Mouse (Mus musculus) left cerebral cortex, adult 2 months (tissue): Measurements from ENCODE around the gene Sorl1. TPM values are rescaled to one million over a fixed set of nuclear protein-coding genes. Genes with fewer than 3 reads are reported as not detected.

Experiments
- DNase-seq, 2 experiments: peaks; one replicate each; pipeline ENCODE4 v3.0.0; 2021 to 2022; ENCODE audit warnings: low spot score in 2 of 2, mixed read lengths in 1 of 2; ENCODE audit errors: extremely low spot score in 1 of 2
- H3K27ac ChIP-seq: fragments of 200-600 bp; 2 replicates; pipeline ENCODE4 v1.8.1; 2022
- H3K4me3 ChIP-seq: fragments of 200-600 bp; 2 replicates; pipeline ENCODE4 v1.8.1; 2022
- CTCF ChIP-seq: fragments of 200-600 bp; IDR thresholded peaks from 2 replicates; pipeline ENCODE4 v1.8.1; 2022; ENCODE audit warnings: antibody characterized with exemption, mild to moderate bottlenecking, moderate library complexity
- intact Hi-C: fragments of 180-260 bp; cut with DNase I; formaldehyde crosslinking; loops from one replicate; pipeline ENCODE4 v1.15.1; 2025
- long read RNA-seq, 2 experiments: library from polyadenylated mRNA; stranded (forward); transcript quantifications; one replicate each; pipeline ENCODE4 v2.0.0; 2021; ENCODE audit warnings: borderline mapping rate in 2 of 2
- total RNA-seq, 2 experiments: library from RNA; stranded (reverse); gene quantifications; 2 replicates each; pipeline ENCODE4 v1.2.3; 2021

Gene Sorl1
- total RNA-seq, result 100 to 1,000 TPM; 238 to 239 TPM
- long read RNA-seq, experiment 1, full-length matches to known transcripts, result 92 of 197 reads
- long read RNA-seq, experiment 1, partial matches to known transcripts, result 64 of 197 reads
- long read RNA-seq, experiment 1, other reads (novel, unspliced or antisense), result 41 of 197 reads
- long read RNA-seq, experiment 2, full-length matches to known transcripts, result 67 of 135 reads
- long read RNA-seq, experiment 2, partial matches to known transcripts, result 35 of 135 reads
- long read RNA-seq, experiment 2, other reads (novel, unspliced or antisense), result 33 of 135 reads

DNA sequence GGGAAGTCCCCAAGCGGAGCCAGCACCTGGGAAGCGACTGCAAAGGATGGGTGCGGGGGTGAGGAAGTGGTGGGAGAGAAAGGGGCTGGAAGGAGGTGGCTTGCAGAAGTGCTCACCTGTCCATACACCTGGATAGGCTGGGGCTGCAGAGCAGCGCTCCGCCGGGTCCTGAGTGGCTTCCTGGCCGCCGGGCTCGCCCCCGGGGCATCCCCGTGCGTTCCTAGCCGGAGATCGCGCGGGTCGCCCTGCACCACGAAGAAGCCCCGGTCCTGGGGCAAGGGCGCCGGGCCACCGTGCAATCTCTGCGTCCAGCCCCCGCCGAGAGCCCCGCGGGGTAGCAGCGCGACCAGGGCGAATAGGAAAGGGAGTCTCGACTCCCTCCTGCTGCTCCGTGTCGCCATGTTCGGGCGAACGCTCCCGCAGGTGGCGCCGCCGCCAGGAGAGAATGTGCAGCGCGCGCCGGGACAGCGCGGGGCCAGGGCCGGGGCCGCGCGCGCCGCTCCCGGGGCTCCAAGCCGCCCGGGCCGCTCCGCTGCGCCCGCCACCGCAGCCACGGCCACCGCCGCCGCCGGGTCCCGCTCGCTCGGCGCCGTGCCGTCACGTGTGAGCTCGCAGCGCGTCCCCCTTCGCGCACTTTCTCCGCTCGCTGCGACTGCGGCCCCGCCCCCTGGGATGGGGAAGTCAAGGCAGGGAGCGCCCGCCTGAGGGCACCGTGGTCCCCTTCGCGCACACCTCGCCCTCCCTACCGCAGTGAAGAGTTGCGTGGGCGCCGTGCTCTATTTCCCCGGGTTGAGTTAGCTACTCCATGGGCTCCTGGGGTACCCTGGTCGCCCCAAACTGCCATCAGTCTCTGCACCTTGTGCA lies at the start of gene Sorl1:
TSS of gene Sorl1 (minus strand) at position 585 of the 864 bp plus-strand sequence.
- DNase-seq, result peak; percentile 73 to 76
- Histone ChIP-seq H3K4me3 (peak within 1 kb of the TSS; percentile 76), H3K27ac (peak within 1 kb of the TSS; percentile 96)
- TF ChIP-seq CTCF, result peak; percentile 57
- intact Hi-C loops, result loop anchor here (2.0 to 5.0 kb wide), 5 partner anchors 39 to 117 kb away; no protein-coding TSS in a partner anchor

DNA sequence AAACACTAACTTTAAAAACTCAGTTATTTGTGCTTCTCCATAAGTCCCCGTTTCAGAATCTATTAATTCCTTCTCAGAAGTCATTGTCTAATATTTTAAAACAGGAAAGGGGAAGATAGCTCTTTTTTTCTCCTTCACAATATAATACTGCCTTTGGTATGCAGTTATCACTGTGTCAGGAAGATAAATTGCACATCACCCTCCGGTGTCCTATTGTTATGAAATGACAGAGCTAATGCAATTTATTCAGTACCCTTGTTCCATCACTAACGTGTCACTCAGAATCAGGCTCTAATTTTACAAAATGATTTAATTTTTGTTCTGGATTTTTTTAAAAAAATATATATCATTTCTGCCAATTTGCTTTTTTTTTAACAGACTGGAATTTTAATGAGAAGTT lies 49.7 kb upstream of the Sorl1 start:
- TF ChIP-seq CTCF, result no peak
- intact Hi-C loops, result no loop called here
- no peak overlapping the region for H3K27ac ChIP-seq
- DNase-seq, result no peak
- H3K4me3 ChIP-seq, result no peak overlapping the region

DNA sequence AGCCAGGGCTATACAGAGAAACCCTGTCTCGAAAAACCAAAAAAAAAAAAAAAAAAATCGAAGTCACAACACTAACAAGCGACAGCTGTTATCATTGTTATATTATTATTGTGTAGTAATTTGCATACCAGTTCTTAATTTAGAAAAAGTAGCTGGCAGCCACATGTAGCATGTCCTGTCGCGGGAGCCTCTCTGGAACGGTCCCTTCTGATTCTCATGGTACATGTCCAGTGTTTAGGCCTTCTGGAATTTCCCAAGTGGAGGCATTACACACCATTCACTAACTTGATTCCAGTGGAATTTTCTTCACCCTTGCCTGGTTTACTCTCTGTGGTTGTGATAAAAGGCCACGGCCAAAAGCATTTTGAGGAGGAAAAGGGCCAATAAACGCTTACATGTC lies 45.4 kb upstream of the Sorl1 start:
- H3K27ac ChIP-seq, result no peak overlapping the region
- no peak overlapping the region for H3K4me3 ChIP-seq
- intact Hi-C loops, result no loop called here
- no peak for DNase-seq
- no peak for TF ChIP-seq CTCF

DNA sequence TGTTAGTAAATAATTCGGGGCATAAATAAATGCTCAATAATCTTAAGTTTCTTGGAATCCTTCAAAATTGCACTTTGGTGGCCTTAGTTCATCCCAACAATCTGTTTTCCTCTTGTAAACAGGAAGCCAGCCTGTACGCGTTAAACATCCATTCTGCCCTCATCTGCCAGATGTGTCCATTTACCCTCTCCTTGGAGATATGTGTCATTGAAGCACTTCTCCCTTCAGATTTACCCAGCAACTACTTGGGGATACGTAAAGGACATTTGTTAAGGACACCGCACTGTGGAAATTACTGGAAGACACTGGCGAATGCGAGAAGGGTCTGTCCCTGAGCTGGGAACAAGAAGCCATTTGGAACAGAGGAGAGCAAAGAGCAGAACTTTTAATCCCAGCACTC lies 44.9 kb upstream of the Sorl1 start:
- no peak for TF ChIP-seq CTCF
- H3K27ac ChIP-seq, result no peak overlapping the region
- DNase-seq, result no peak
- intact Hi-C loops, result no loop called here
- no peak overlapping the region for H3K4me3 ChIP-seq

DNA sequence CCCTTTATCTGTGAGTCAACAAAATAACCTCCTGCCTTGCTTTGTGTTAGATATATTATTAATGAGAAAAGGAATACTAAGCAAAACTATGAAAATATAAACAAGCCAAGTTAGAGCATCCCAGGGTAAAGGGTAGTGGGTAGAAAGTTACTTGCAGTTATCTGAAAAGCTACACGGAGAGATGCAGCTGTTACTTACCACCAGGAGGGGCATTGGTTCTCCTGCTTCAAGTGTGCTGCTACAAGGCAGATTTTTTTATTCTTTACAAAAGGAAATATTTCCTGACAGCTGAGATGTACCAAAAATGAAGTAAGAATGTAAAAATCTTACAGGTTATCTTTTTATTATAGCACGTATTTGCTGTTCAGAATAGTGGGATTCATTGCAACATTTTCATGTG lies 40.8 kb upstream of the Sorl1 start:
- intact Hi-C loops, result no loop called here

DNA sequence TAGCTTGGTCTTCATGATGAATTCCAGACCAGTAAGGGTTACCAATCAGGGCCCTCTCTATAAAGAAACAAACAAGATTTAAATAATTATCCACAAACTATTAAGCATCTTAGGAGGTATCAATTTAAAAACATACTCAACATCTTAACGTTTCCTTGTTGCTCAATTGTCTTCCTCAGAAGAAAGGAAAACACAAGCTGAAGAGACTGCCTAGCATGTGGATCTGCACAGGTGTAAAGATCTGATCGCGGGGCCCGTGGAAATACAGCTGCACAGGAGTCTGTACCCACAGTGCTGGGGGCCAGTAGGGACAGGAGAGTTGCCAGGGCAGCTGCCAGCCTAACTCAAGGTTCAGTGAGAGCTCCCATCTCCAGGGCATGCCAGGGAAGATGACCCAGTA lies 38.9 kb upstream of the Sorl1 start:
- TF ChIP-seq CTCF, result no peak

More for the DNA sequence above, 40.8 kb upstream of the Sorl1 start:
- TF ChIP-seq CTCF, result peak; percentile 35
- no peak for DNase-seq
- Histone ChIP-seq H3K4me3 (no peak overlapping the region), H3K27ac (no peak overlapping the region)

DNA sequence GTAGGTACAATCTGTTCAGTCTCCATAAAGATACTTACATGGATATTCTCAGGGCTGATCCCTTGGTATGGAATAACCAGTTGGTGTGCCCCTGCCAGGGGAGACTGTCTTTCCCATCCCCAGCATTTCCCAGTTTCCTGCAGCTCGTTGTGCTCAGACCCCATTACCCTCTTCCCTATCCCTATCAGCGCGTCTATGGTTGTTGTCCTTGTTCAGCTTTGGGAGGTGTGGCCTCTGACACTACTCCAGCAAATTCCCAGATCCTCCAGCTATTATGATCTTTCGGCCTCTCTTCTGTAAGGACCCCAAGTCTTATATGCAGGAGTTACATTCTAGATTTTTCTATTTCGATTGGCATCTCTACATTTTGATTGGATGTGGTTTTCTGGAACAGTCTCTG lies 35.3 kb upstream of the Sorl1 start:
- TF ChIP-seq CTCF, result no peak

More for the DNA sequence above, 38.9 kb upstream of the Sorl1 start:
- intact Hi-C loops, result no loop called here
- no peak overlapping the region for H3K4me3 ChIP-seq
- H3K27ac ChIP-seq, result no peak overlapping the region
- DNase-seq, result no peak

DNA sequence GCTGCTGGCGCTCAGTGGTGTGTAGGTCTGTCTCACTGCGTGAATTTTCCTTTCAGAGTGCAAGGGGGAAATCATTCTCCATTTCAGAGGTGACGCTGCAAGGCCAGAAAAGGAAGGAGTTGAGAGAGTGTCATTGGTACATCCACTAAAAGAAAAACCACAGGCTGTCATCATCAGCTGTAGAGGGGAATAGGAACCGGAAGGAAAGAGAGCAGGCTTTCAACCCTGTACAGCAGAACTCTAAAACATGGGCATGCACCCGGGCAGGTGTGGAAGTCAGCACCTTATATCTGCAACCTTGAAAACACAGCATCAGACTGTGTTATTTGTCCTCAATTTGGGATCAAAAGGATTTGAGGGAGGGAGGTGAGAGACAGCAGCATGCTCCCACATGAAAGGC lies 34.6 kb upstream of the Sorl1 start:
- DNase-seq, result no peak
- no peak for TF ChIP-seq CTCF
- intact Hi-C loops, result no loop called here
- H3K4me3 ChIP-seq, result no peak overlapping the region
- H3K27ac ChIP-seq, result no peak overlapping the region

More for the DNA sequence above, 35.3 kb upstream of the Sorl1 start:
- DNase-seq, result no peak
- Histone ChIP-seq H3K27ac (no peak overlapping the region), H3K4me3 (no peak overlapping the region)
- intact Hi-C loops, result no loop called here

DNA sequence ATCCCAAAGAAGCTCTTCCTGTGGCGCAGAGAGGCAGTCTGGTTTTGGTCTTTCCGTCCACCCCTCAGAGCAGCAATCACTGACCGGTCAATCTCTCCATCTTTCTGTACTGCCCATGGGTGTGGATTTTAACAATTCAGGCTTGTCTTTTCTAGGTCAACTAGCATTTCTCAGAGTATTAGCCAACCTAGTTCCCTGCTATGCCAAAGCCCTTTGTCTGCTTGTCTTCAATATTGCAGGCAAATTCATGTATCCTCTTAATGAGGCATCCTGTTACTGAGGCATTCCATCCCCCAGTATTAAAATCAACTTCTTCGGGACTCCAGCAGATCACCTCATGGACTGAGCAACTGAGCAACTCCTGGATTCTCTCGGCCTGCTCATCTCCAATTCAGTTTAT lies 33.9 kb upstream of the Sorl1 start:
- Histone ChIP-seq H3K4me3 (no peak overlapping the region), H3K27ac (no peak overlapping the region)
- no peak for TF ChIP-seq CTCF
- intact Hi-C loops, result no loop called here
- no peak for DNase-seq

DNA sequence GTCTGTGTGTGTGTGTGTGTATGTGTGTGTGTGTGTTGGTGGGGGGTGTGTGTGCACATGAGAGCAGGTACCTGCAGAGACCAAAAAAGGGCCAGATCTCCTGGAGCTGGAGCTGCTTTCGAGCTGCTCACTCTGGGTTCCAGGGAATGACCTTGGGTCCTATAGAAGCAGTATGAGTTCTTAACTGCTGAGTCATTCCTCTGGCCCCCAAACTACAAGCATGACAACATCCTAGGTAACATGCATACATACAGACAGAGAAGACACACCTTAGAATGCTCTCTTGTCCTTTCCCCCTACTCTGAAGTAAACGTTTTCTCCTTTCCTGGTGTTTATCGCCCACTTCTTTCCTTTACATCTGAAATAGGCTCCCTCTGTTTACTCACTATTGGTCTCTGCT lies 32.5 kb upstream of the Sorl1 start:
- no peak for DNase-seq
- Histone ChIP-seq H3K27ac (no peak overlapping the region), H3K4me3 (no peak overlapping the region)
- no peak for TF ChIP-seq CTCF
- intact Hi-C loops, result no loop called here

DNA sequence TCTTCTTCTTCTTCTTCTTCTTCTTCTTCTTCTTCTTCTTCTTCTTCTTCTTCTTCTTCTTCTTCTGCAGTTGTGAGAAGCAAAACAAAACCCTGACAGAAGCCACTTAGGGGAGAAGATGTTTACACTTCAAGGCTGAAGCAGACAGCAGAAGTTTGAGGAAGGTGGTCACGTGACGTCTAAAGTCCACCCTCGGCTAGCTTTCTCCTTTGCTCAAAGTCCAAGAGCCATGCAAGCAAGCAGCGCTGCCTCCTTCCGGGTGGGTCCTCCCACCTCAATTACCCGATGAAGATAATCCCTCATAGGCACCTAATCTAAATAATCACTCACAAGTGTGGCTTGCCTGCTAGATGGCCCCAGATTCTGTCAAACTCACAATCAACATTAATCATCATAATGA lies 30.6 kb upstream of the Sorl1 start:
- Histone ChIP-seq H3K4me3 (no peak overlapping the region), H3K27ac (no peak overlapping the region)
- no peak for TF ChIP-seq CTCF
- no peak for DNase-seq
- intact Hi-C loops, result no loop called here

DNA sequence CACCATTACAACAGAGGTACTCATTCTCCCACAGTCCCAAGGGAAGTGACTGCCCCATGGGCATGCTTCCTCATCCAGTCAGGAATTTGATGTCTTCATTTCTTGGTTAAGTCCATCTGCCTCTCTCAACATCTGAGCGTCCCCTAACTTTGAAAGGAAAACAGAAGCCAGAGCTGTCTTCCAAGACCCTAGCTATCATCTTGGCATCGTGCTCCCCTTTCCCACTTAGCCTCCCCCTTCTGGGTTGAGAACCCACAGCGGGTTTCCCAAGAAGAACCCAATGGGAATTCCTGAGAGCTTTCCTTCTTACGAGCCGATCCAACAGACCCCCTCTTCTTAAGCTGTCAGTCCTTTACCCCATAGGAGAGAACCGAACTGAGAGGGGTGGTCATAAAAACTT lies 24.7 kb upstream of the Sorl1 start:
- TF ChIP-seq CTCF, result no peak

DNA sequence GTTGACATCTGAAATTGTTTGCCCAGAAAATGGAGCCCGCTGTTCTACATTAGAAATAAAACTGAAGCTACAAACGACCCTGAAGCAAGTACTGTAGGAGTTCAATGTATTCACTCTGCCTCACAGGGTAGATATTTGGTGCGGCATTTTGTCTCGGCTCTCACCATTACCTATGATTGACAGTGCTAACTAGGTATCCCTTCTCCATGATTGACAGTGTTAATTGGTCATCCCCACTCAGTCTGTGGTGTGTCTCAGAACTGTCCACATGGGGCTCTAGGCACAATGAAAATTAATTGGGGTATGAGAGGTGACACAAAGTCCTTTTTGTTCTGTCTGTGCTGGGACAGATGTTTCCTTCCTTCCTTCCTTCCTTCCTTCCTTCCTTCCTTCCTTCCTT lies 23.9 kb upstream of the Sorl1 start:
- intact Hi-C loops, result no loop called here
- DNase-seq, result no peak
- no peak for TF ChIP-seq CTCF
- Histone ChIP-seq H3K27ac (no peak overlapping the region), H3K4me3 (no peak overlapping the region)

More for the DNA sequence above, 24.7 kb upstream of the Sorl1 start:
- Histone ChIP-seq H3K27ac (no peak overlapping the region), H3K4me3 (no peak overlapping the region)
- DNase-seq, result no peak
- intact Hi-C loops, result no loop called here
